Mouse (Mus musculus) T-helper 2 cell (primary cell): ENCODE data around the gene Kalrn.

Experiments
- in situ Hi-C: fragments of 300-600 bp; cut with MboI, MseI; formaldehyde crosslinking; loops from one replicate; pipeline ENCODE4 v1.15.1; 2025; ENCODE audit warnings: high pct_unique_total_duplicates

The Kalrn gene

GRCm38 (mm10) chr16:34440019-34440615 lies 133.2 kb downstream of the Kalrn start:
- in situ Hi-C loops, result no loop called here

- in situ Hi-C loops, result no loop called here
Observed at GRCm38 (mm10) chr16:34430131-34430530, 143.2 kb downstream of the Kalrn start.

DNA sequence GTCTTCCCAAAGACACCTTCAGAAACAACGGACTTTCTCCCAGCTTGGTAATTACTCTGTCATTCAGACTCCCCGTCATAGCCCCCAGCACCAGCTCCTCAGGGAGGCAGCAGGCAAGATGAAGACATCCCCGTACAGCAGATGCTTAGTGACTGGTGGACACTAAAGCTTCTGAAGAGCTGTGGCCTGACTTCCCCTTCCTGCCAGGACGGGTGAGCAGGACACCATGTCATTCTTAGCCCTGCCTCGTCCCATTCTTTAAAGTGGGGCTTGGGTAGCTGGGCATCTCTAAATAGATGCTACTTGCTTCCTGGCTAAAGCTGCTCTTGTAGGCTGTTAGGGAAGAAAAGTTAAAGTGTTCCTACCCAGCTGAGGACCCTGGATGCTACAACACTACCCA lies 145.7 kb downstream of the Kalrn start:
- in situ Hi-C loops, result no loop called here

- in situ Hi-C loops, result no loop called here
Observed at GRCm38 (mm10) chr16:34421473-34421872, 151.9 kb downstream of the Kalrn start.

- in situ Hi-C loops, result no loop called here
Observed at GRCm38 (mm10) chr16:34417966-34418365, 155.4 kb downstream of the Kalrn start.

GRCm38 (mm10) chr16:34417383-34417782 lies 155.9 kb downstream of the Kalrn start:
- in situ Hi-C loops, result no loop called here

DNA sequence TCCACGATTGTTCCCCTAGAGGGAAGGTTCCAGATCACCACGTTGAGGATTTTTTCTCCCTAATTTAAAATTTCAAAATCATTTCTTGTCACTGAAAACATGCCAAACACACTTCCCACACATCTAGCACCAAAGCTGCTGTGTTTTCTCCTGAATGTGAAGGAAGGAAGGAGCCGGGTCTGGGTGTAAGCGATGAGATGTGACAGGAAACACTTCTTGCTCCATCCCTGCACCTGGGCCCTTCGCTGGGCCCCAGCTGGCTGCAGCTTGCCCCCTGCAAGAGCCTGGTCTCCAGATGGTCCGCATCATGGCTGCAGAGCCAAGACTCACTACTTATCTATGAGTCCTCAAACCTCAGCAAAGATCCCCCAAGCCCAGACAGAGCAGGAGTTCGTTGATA lies 158.8 kb downstream of the Kalrn start:
- in situ Hi-C loops, result no loop called here

GRCm38 (mm10) chr16:34413868-34414333 lies 159.4 kb downstream of the Kalrn start:
- in situ Hi-C loops, result no loop called here

- in situ Hi-C loops, result no loop called here
Observed at GRCm38 (mm10) chr16:34407036-34407435, 166.3 kb downstream of the Kalrn start.

DNA sequence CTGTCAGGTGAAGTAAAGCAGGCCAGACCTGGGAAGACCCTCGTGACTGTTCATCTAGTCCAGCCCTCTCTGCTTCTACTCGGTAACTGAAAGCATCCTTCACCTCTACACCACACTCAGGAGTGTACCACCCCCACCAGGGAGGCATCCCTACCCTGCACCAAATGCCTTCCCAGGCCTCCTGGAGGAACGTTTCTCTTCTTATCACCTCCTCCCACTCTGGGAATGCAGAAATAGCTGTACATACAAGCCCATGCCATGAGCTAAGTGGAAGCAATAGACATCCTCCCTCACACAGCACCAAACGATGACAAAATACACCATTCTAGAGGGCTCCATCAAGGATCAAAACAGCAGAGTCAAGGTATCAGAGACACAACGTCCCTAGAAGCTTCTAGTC lies 168.2 kb downstream of the Kalrn start:
- in situ Hi-C loops, result no loop called here

GRCm38 (mm10) chr16:34401216-34401615 lies 172.1 kb downstream of the Kalrn start:
- in situ Hi-C loops, result loop anchor here (5.0 kb wide), 1 partner anchor 46 kb away; no protein-coding TSS in a partner anchor

DNA sequence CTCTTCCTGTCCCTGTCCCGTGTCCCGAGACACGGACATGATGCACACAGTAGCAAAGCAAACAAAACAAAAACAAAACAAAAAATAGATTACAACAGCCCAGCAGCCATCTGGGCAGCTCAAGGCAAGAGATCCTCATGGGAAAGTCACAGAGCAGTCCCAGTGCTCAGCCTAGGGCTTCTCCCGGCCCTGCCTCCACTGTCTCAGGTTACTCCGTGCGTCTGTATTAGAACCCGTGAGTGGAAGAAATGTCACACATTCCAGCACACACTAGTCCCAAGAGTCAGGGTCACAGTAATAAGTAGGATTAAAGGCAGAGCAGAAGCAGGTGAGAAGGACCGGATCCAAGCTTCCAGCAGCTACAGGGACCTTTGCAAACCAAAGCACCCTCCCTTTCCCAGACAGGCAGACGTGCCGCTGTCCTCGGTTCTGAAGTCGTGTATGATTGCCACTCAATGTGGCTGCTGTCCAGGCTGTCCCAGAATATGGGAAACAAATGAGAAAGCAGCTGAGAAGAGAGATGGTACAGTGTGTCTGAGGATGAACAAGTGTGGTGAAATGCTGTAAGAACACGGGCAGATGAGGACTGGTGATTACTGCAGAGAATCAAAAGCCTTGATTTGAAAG lies 173.1 kb downstream of the Kalrn start:
- in situ Hi-C loops, result loop anchor here (5.0 kb wide), 1 partner anchor 47 kb away; no protein-coding TSS in a partner anchor

DNA sequence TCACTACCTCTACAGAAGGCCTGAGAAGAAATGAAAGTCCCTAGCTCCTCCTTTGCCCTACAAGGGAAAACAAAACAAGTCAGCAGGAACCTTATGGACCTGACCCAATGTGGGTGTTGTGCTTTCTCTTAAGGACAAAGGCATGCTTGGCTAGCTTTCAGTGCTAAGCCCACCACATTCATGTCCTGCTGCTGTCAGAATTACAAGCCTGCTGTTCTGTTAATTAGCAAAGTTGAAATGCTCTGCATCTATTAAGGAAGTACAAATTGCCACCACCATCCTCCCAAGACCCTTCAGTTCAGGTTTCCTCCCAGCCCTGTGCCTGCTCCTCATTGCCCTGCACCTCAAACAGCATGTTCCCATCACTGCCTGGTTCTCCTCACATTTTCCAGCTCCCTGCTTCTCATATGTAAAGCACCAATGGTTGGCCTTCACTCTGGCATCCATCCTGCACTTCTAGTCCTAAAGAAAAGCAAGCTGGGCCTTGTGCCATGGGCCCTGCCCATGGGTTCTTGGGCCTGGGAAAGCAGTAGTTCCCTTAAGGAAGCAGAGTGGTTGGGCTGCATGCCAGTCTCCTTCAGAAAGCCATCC lies 178.0 kb downstream of the Kalrn start:
- in situ Hi-C loops, result no loop called here

DNA sequence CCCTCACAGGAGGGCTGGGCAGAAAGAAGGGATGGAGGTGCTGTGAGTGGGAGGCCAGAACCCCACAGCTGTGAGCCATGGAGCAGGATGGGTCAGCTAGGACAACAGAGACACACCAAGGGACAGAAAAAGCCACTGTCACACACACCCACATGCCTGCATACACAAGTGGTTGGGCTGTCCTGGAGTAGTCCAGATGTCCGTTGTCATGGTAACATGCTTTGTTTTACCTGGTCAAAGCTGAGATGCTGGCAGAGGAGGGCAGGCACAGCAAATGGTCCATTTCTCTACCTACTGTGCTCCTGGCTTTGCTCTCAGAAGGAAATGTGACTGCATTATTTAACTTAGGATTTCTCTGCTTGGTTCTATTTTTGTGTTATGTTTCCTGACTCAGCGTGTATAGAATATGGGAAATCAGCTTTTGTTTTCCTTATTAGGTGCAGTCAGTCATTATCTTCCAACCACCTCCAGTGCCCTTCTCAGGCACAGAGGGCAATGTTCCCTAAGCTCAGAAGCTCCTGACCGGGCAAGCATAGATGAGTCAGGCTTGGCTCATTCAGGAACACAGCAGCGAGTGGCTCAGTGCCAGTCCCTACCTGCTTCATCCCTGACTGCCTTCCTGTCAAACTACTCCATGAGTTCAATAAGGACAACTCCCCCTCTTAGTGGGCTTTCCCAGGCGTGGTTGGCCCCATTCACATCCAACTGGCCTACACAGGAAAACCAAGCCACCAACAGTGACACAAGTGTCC lies 183.6 kb downstream of the Kalrn start:
- in situ Hi-C loops, result no loop called here

- in situ Hi-C loops, result no loop called here
Observed at GRCm38 (mm10) chr16:34388871-34389270, 184.5 kb downstream of the Kalrn start.

GRCm38 (mm10) chr16:34385065-34385464 lies 188.3 kb downstream of the Kalrn start:
- in situ Hi-C loops, result no loop called here

DNA sequence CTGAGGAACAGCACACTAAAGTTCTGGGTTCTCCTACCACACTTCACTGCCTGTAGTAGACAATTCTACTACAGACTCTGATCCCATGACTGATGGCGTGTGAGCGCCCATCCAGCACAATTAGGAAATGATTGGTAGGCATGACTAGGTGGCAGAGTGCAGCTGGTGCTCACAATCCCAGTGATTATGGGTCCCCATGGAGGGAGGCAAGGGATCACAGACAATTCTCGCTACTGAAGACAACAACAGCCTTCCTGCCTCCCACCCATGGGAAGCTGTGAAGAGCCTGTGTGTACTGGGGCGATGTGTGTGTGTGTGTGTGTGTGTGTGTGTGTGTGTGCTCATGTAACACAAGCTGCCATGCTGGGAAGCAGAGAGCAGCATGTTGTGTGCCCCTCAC lies 190.3 kb downstream of the Kalrn start:
- in situ Hi-C loops, result no loop called here

DNA sequence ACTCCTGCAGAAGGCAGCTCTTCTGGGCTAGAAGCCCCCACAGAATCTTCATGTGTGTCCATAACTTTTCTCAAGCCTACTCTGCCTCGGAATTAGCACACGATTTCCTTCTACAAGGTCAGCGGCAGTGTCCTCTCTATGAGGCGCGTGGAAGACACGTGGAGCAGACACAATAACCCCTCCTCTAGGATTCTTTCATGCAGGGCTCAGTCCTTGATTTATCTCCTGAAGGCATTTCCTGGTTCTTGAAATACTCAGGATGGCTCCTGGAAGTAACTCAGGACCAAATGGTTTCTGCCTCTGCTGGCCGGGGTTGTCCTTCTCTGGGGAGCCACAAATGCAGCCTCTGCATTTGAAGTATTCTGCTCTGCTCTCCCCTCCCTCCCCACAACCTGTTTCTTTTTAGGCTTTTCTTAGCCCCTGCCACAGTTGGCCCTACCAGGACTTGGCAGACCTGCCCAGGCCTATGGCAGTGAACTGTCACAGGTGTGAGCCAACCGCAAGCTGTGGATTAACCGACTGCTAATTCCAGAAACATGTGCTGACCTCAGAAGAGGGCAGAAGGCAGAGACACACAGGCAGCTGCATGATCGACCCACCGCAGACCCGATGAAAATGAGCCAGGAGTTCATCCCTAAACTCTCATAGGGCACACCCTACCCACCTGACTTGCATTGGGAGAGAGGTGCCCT lies 197.0 kb downstream of the Kalrn start:
- in situ Hi-C loops, result no loop called here

DNA sequence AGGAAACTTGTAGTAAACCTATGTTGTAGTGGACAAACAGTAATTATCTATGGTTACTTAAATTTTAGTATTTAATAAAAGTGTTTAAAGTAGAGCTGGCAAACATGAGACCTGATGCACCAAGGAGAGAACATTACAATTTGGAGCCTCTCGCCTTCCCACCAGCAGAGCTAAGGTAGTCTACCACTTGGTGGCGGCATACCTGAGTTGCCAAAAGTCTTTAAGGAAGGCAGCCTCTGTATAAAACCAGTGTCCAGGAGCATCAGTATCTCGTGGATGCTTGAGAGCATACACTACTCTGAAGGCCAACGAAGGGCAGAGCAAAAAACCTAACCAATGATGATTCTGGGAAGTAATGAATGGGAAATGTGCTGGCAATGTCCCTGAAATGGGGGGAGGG lies 199.8 kb downstream of the Kalrn start:
- in situ Hi-C loops, result loop anchor here (25.0 kb wide), 1 partner anchor 1039 kb away; no protein-coding TSS in a partner anchor

- in situ Hi-C loops, result loop anchor here (25.0 kb wide), 1 partner anchor 1040 kb away; no protein-coding TSS in a partner anchor
Observed at GRCm38 (mm10) chr16:34372103-34372741, 201.1 kb downstream of the Kalrn start.

GRCm38 (mm10) chr16:34359206-34359605 lies 214.1 kb downstream of the Kalrn start:
- in situ Hi-C loops, result loop anchor here (25.0 kb wide), 1 partner anchor 1053 kb away; no protein-coding TSS in a partner anchor
